Mouse (Mus musculus): Measurements from ENCODE around the gene Hira. TPM values are rescaled to one million over a fixed set of nuclear protein-coding genes. Genes with fewer than 3 reads are reported as not detected.
"Not testable (repeated sequence)": the region's sequence is repeated elsewhere in the genome, so short reads cannot be mapped to it uniquely, and the experiment has no call there.

Gene Hira
- polyA plus RNA-seq (2012; ENCODE audit: insufficient read depth, insufficient read length, missing spikeins): 8.8 and 15.0 TPM in 2 replicates

DNA sequence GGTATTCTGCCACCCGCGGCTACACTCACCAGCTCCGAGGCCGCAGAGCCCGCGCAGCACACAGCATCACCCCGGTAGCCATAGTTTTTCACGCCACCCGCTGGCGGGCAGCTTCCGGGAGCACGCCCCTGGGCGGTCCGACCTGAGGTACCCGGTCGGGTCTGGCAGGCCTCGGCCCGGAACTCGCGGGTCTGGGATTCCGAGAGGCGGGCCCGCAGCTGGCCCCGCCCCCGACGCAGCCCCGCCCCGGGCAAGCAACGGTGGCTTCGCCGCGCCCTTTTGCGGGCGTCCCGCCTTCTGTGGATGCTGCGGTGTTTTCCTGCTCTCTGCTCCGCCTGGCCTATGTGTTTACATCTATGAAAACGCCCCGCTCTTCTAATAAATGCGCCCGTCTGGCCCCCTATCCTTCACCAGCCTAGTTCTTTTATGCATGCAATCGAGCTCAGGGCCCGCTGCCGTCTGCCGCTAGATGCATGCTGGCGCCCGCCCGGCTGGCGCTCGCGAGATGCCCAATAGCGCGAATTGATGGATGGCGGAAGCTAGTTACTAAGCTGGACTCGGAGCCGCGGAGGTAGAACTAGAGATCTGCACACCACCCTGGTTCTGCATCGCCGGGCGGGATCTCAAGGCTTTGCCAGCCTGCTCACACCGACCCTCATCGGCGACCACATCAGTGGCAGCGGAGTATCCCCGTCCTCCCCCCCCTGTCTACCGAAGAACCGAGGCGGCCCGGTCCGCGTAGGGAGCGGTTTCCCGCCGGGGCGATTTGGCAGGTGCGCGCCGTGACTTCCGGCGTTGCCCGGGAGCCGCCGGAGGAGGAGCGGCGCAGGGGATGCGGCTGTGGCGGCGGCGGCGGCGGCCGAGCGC is at the start of gene Hira, which contains the start of gene Mrpl40:
Gene Hira, plus strand, starts transcription at position 596 of the 867 bp plus-strand sequence.
Gene Mrpl40, minus strand, starts transcription at position 421 of the 867 bp plus-strand sequence.
- H3K27ac ChIP-seq (replicated peaks; ENCODE audit: low read depth, low read length): peak within 1 kb of the TSS; percentile 78
- no peaks in the 10 kb centered on the region for H3K4me1 ChIP-seq (ENCODE audit: control insufficient read depth, insufficient read depth, insufficient read length, low read length)
- H3K4me3 ChIP-seq (ENCODE audit: insufficient read depth, low read depth, low read length): peak within 1 kb of the TSS; percentile 83

DNA sequence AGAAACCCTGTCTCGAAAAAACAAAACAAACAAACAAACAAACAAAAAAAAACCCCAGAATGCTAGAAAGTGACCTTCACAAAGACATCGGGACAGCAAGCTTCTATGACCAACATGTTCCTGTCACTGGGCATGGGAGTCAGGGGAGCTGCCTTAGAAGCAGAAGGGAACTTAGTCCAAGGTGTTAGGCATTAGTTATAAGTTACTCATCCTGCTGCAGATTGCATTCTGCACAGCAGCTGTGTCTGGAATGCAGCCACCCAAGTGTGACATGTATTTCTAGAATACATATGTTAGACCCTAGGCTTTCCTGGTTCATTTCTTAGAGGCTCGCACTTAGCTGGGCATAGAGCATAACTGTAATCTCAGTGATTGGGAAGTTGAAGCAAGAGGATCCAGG is 48.2 kb upstream of the Hira start:
- Histone ChIP-seq H3K4me1 (ENCODE audit: control insufficient read depth, insufficient read depth, insufficient read length, low read length) (no peaks in the 10 kb centered on the region), H3K4me3 (ENCODE audit: insufficient read depth, low read depth, low read length) (no peak overlapping the region), H3K27ac (replicated peaks; ENCODE audit: low read depth, low read length) (no peak overlapping the region)

DNA sequence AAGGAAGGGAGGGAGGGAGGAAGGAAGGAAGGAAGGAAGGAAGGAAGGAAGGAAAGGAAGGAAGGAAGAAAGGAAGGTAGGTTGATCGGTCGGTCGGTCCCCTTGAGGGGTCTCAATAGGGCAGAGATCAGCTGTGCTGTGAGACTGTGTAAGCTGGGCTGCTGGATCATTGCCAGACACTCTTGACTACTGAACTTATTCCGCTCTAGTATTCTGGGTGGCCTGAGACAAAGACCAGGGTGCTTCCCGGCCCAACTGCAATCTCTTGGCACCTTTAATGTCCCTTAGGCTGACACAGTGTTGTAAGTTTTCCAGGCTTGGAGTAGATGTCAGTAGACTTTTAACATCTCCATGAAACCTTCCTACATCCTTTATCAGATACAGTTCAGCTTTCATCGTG is 47.7 kb upstream of the Hira start:
- Histone ChIP-seq H3K27ac (replicated peaks; ENCODE audit: low read depth, low read length) (no peak overlapping the region), H3K4me3 (ENCODE audit: insufficient read depth, low read depth, low read length) (no peak overlapping the region), H3K4me1 (ENCODE audit: control insufficient read depth, insufficient read depth, insufficient read length, low read length) (no peaks in the 10 kb centered on the region)

GRCm38 (mm10) chr16:18833486-18833885 is 43.4 kb upstream of the Hira start:
- Histone ChIP-seq H3K27ac (replicated peaks; ENCODE audit: low read depth, low read length) (no peak overlapping the region), H3K4me1 (ENCODE audit: control insufficient read depth, insufficient read depth, insufficient read length, low read length) (no peaks in the 10 kb centered on the region), H3K4me3 (ENCODE audit: insufficient read depth, low read depth, low read length) (no peak overlapping the region)

- no peak overlapping the region for H3K27ac ChIP-seq (replicated peaks; ENCODE audit: low read depth, low read length)
- H3K4me1 ChIP-seq (ENCODE audit: control insufficient read depth, insufficient read depth, insufficient read length, low read length): no peaks in the 10 kb centered on the region
- peak overlapping the region; percentile 94; the same call in 1 of the 2 replicates for H3K4me3 ChIP-seq (ENCODE audit: insufficient read depth, low read depth, low read length)
These were observed 40.8 kb upstream of the Hira start for GRCm38 (mm10) chr16:18836073-18836467.

GRCm38 (mm10) chr16:18836468-18837208 is 40.2 kb upstream of the Hira start, which contains the start of the genes 2510002D24Rik and Gm28539:
Gene 2510002D24Rik, plus strand, starts transcription at chr16:18836578.
Gene Gm28539, plus strand, starts transcription at chr16:18836584.
- no peak within 1 kb of the TSS for H3K27ac ChIP-seq (replicated peaks; ENCODE audit: low read depth, low read length)
- no peaks in the 10 kb centered on the region for H3K4me1 ChIP-seq (ENCODE audit: control insufficient read depth, insufficient read depth, insufficient read length, low read length)

GRCm38 (mm10) chr16:18838346-18838745 is 38.5 kb upstream of the Hira start:
- Histone ChIP-seq H3K4me3 (ENCODE audit: insufficient read depth, low read depth, low read length) (no peak overlapping the region), H3K4me1 (ENCODE audit: control insufficient read depth, insufficient read depth, insufficient read length, low read length) (no peaks in the 10 kb centered on the region), H3K27ac (replicated peaks; ENCODE audit: low read depth, low read length) (no peak overlapping the region)

More at GRCm38 (mm10) chr16:18836468-18837208, 40.2 kb upstream of the Hira start, which contains the start of the genes 2510002D24Rik and Gm28539:
- peak within 1 kb of the TSS; percentile 94 for H3K4me3 ChIP-seq (ENCODE audit: insufficient read depth, low read depth, low read length)

DNA sequence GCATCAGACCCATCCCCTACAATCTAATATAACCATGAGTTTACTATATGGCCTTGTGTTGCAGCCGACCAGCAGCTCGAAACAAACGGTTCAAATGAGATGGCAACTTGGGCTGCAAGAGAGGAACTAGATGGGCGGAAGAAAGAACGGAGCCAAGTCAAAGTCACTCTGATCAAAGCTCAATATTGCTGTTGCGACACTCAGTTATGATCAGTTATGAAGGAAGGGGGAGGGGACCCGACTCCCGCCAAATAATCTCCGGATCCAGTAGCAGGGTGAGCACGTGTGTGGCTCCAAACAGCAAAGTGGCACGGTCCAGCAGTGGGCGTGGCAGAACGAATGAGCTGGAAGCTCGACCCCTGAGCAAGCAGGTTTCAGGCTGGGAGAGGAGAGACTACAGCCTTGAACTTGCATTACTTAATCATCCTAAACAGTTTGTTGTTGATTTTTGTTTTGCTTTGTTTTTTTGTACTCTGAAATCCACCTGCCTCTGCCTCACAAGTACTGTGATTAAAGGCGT is 30.5 kb upstream of the Hira start:
- Histone ChIP-seq H3K4me1 (ENCODE audit: control insufficient read depth, insufficient read depth, insufficient read length, low read length) (no peaks in the 10 kb centered on the region), H3K4me3 (ENCODE audit: insufficient read depth, low read depth, low read length) (no peak overlapping the region), H3K27ac (replicated peaks; ENCODE audit: low read depth, low read length) (no peak overlapping the region)

GRCm38 (mm10) chr16:18849521-18850190 is 27.2 kb upstream of the Hira start:
- H3K27ac ChIP-seq (replicated peaks; ENCODE audit: low read depth, low read length); H3K4me3 ChIP-seq (ENCODE audit: insufficient read depth, low read depth, low read length); H3K4me1 ChIP-seq (ENCODE audit: control insufficient read depth, insufficient read depth, insufficient read length, low read length): not testable (repeated sequence)

DNA sequence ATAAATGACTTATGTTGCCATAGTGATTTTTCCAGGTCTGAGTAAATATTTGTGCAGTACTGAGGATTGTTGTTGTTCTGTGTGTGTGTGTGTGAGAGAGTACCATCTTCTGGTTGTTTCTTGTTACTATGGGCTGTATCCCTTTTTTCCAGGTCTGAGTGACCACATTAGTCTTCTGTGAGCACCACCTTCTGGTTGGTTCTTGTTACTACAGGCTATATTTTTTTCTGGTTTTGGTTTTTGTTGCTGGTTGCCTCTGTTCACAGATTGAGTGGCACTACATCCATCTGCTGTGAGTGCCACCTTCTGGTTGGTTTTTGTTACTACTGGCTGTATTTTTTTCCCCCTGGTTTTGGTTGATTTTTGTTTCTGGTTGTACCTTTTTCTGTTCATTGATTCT is 18.3 kb upstream of the Hira start:
- Histone ChIP-seq H3K27ac (replicated peaks; ENCODE audit: low read depth, low read length) (no peak overlapping the region), H3K4me3 (ENCODE audit: insufficient read depth, low read depth, low read length) (no peak overlapping the region), H3K4me1 (ENCODE audit: control insufficient read depth, insufficient read depth, insufficient read length, low read length) (no peaks in the 10 kb centered on the region; the same call in 1 of the 2 replicates)

DNA sequence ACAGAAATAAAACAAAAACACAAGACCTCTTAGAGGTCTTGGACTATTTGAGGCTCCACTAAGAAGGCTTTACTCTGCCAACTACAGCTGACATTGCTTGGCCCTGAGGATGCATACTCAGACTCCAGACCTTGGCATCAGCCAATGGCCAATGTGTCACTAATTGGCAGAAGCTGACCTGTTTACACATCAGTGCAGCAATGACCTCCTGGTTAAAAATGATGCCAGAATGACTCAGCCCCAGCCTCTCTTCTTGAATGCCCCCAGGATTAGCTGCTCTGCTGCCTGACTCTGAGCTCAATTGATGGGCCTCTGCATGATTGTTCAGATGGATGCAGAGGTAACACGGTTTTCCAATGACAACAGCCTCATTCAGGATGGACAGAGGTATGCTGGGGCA is 16.7 kb upstream of the Hira start:
- H3K4me1 ChIP-seq (ENCODE audit: control insufficient read depth, insufficient read depth, insufficient read length, low read length): no peaks in the 10 kb centered on the region; the same call in 1 of the 2 replicates
- H3K27ac ChIP-seq (replicated peaks; ENCODE audit: low read depth, low read length): no peak overlapping the region
- H3K4me3 ChIP-seq (ENCODE audit: insufficient read depth, low read depth, low read length): no peak overlapping the region

- not testable (repeated sequence) for H3K4me3 ChIP-seq (ENCODE audit: insufficient read depth, low read depth, low read length); H3K27ac ChIP-seq (replicated peaks; ENCODE audit: low read depth, low read length); H3K4me1 ChIP-seq (ENCODE audit: control insufficient read depth, insufficient read depth, insufficient read length, low read length)
These were observed 6.3 kb upstream of the Hira start for GRCm38 (mm10) chr16:18870495-18870894.

DNA sequence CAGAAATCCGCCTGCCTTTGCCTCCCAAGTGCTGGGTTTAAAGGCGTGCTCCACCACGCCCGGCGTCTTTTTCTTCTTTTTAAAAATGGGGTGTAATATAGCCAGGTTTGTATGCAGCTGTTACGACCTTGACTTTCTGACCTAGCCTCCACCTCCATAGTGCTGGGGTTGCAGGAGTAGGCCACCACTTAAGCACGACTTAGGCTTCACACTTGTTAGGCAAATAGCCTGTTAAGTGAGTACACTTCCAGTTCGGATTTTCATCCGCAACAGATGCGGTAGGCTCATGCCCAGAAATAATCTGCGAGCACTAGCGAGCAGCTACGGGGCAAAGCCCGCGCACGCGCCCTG is 771 bp upstream of the Hira start:
- H3K4me1 ChIP-seq (ENCODE audit: control insufficient read depth, insufficient read depth, insufficient read length, low read length): no peaks in the 10 kb centered on the region

GRCm38 (mm10) chr16:18877386-18878090 is 701 bp downstream of the Hira start:
- peak overlapping the region; percentile 83 for H3K4me3 ChIP-seq (ENCODE audit: insufficient read depth, low read depth, low read length)
- H3K4me1 ChIP-seq (ENCODE audit: control insufficient read depth, insufficient read depth, insufficient read length, low read length): no peaks in the 10 kb centered on the region
- peak overlapping the region; percentile 25; the same call in 1 of the 2 replicates for H3K27ac ChIP-seq (replicated peaks; ENCODE audit: low read depth, low read length)

More for the DNA sequence above, 771 bp upstream of the Hira start:
- Histone ChIP-seq H3K4me3 (ENCODE audit: insufficient read depth, low read depth, low read length) (peak overlapping the region; percentile 83), H3K27ac (replicated peaks; ENCODE audit: low read depth, low read length) (0 out of 2 replicates have a peak overlapping the region, but pooled peaks have one; percentile 1)
